Mouse (Mus musculus): Measurements from ENCODE around the gene Ndufc1. TPM values are rescaled to one million over a fixed set of nuclear protein-coding genes. Genes with fewer than 3 reads are reported as not detected.
A peak's percentile ranks its signal among the peaks of the same experiment; 100 is the strongest.
"Not testable (repeated sequence)": the region's sequence is repeated elsewhere in the genome, so short reads cannot be mapped to it uniquely, and the experiment has no call there.

Ndufc1 gene
- polyA plus RNA-seq, 1 experiment from 2014 or later = 563 TPM

GRCm38 (mm10) chr3:51396219-51397068 lies 12.3 kb downstream of the Ndufc1 start, which contains the start of gene Mgarp:
Mgarp (minus strand) TSS chr3:51396738.
- peak; percentile 91 for ATAC-seq (ENCODE audit: low read depth)
- peaks cover 21% of the 10 kb centered on the region for H3K4me1 ChIP-seq (replicated peaks)
- peak; percentile 76 for DNase-seq
- H3K9me3 ChIP-seq (replicated peaks) = no peaks in the 10 kb centered on the region
- H3K27me3 ChIP-seq = peaks cover 35% of the 10 kb centered on the region
- H3K36me3 ChIP-seq = no peaks in the 10 kb centered on the region
- peak within 1 kb of the TSS; percentile 61 for H3K9ac ChIP-seq
- WGBS (ENCODE audit: insufficient replicate concordance) = 2% methylated on average over 41 of the region's 41 CpGs
- H3K4me2 ChIP-seq = peak within 1 kb of the TSS; percentile 76
- peak within 1 kb of the TSS; percentile 67 for H3K4me3 ChIP-seq (replicated peaks)
- H3K27ac ChIP-seq = no peak within 1 kb of the TSS

- H3K4me2 ChIP-seq = peak overlapping the region; percentile 76; the same call in 1 of the 2 replicates
- H3K9me3 ChIP-seq (replicated peaks) = no peaks in the 10 kb centered on the region
- 31% methylated on average over 19 of the region's 19 CpGs for whole genome bisulfite sequencing (ENCODE audit: insufficient replicate concordance)
- no peaks in the 10 kb centered on the region for H3K36me3 ChIP-seq
- DNase-seq = no peak
- H3K27ac ChIP-seq = no peak overlapping the region
- peak overlapping the region; percentile 67; the same call in 1 of the 2 replicates for H3K4me3 ChIP-seq (replicated peaks)
- peaks cover 20% of the 10 kb centered on the region for H3K4me1 ChIP-seq (replicated peaks)
- H3K27me3 ChIP-seq = peaks cover 33% of the 10 kb centered on the region
- no peak for ATAC-seq (ENCODE audit: low read depth)
- H3K9ac ChIP-seq = no peak overlapping the region
Measured at GRCm38 (mm10) chr3:51395461-51396145, 13.2 kb downstream of the Ndufc1 start.

GRCm38 (mm10) chr3:51394881-51395280 lies 13.9 kb downstream of the Ndufc1 start:
- H3K36me3 ChIP-seq = no peaks in the 10 kb centered on the region
- H3K4me2 ChIP-seq = no peak overlapping the region
- ATAC-seq (ENCODE audit: low read depth) (no peak), DNase-seq (no peak)
- H3K27me3 ChIP-seq = peaks cover 32% of the 10 kb centered on the region
- peaks cover 26% of the 10 kb centered on the region for H3K4me1 ChIP-seq (replicated peaks)
- 63% methylated on average over 3 of the region's 3 CpGs for WGBS (ENCODE audit: insufficient replicate concordance)
- no peak overlapping the region for H3K4me3 ChIP-seq (replicated peaks)
- no peak overlapping the region for H3K9ac ChIP-seq
- H3K27ac ChIP-seq = no peak overlapping the region
- no peaks in the 10 kb centered on the region for H3K9me3 ChIP-seq (replicated peaks)

GRCm38 (mm10) chr3:51393651-51394050 lies 15.1 kb downstream of the Ndufc1 start:
- DNase-seq = no peak
- Histone ChIP-seq H3K4me2 (no peak overlapping the region), H3K36me3 (no peaks in the 10 kb centered on the region), H3K4me3 (replicated peaks) (no peak overlapping the region), H3K27me3 (peaks cover 26% of the 10 kb centered on the region), H3K9ac (no peak overlapping the region), H3K9me3 (replicated peaks) (no peaks in the 10 kb centered on the region), H3K4me1 (replicated peaks) (peaks cover 39% of the 10 kb centered on the region), H3K27ac (no peak overlapping the region)
- no peak for ATAC-seq (ENCODE audit: low read depth)
- WGBS (ENCODE audit: insufficient replicate concordance) = 76% methylated on average over 2 of the region's 2 CpGs

- Histone ChIP-seq H3K27me3 (peaks cover 21% of the 10 kb centered on the region), H3K4me1 (replicated peaks) (peaks cover 44% of the 10 kb centered on the region)
- not testable (repeated sequence) for ATAC-seq (ENCODE audit: low read depth); H3K27ac ChIP-seq; DNase-seq; H3K9me3 ChIP-seq (replicated peaks); H3K36me3 ChIP-seq; H3K4me3 ChIP-seq (replicated peaks); H3K9ac ChIP-seq; H3K4me2 ChIP-seq
- WGBS (ENCODE audit: insufficient replicate concordance) = 90% methylated on average over 3 of the region's 3 CpGs
Measured at GRCm38 (mm10) chr3:51393018-51393417, 15.8 kb downstream of the Ndufc1 start.

GRCm38 (mm10) chr3:51391591-51391990 lies 17.2 kb downstream of the Ndufc1 start:
- peaks cover 52% of the 10 kb centered on the region for H3K4me1 ChIP-seq (replicated peaks)
- ATAC-seq (ENCODE audit: low read depth) = no peak
- no peak overlapping the region for H3K27ac ChIP-seq
- no peaks in the 10 kb centered on the region for H3K9me3 ChIP-seq (replicated peaks)
- H3K4me3 ChIP-seq (replicated peaks) = no peak overlapping the region
- DNase-seq = no peak
- WGBS (ENCODE audit: insufficient replicate concordance) = 92% methylated on average over 5 of the region's 5 CpGs
- H3K27me3 ChIP-seq = peaks cover 12% of the 10 kb centered on the region
- H3K4me2 ChIP-seq = no peak overlapping the region
- no peak overlapping the region for H3K9ac ChIP-seq
- no peaks in the 10 kb centered on the region for H3K36me3 ChIP-seq

- Histone ChIP-seq H3K4me1 (replicated peaks) (peaks cover 49% of the 10 kb centered on the region), H3K9me3 (replicated peaks) (no peaks in the 10 kb centered on the region), H3K27me3 (peaks cover 9% of the 10 kb centered on the region), H3K4me2 (no peak overlapping the region), H3K4me3 (replicated peaks) (no peak overlapping the region), H3K27ac (no peak overlapping the region), H3K9ac (no peak overlapping the region), H3K36me3 (no peaks in the 10 kb centered on the region)
- no peak for DNase-seq
- WGBS (ENCODE audit: insufficient replicate concordance) = 73% methylated on average over 5 of the region's 5 CpGs
- no peak for ATAC-seq (ENCODE audit: low read depth)
Measured at GRCm38 (mm10) chr3:51391095-51391494, 17.7 kb downstream of the Ndufc1 start.

- DNase-seq = peak; percentile 82
- peak; percentile 99 for ATAC-seq (ENCODE audit: low read depth)
Measured at GRCm38 (mm10) chr3:51388904-51389303, 19.9 kb downstream of the Ndufc1 start.

GRCm38 (mm10) chr3:51387868-51388381 lies 20.9 kb downstream of the Ndufc1 start:
- Histone ChIP-seq H3K4me3 (replicated peaks) (peak overlapping the region; percentile 35), H3K27ac (peak overlapping the region; percentile 36; the same call in 1 of the 2 replicates), H3K36me3 (no peaks in the 10 kb centered on the region), H3K27me3 (no peaks in the 10 kb centered on the region), H3K4me2 (peak overlapping the region; percentile 50), H3K9me3 (replicated peaks) (no peaks in the 10 kb centered on the region), H3K4me1 (replicated peaks) (peaks cover 52% of the 10 kb centered on the region), H3K9ac (no peak overlapping the region)
- WGBS (ENCODE audit: insufficient replicate concordance) = 53% methylated on average over 8 of the region's 8 CpGs
- ATAC-seq (ENCODE audit: low read depth) = no peak
- DNase-seq = no peak

More at GRCm38 (mm10) chr3:51388904-51389303, 19.9 kb downstream of the Ndufc1 start:
- Histone ChIP-seq H3K27ac (peak overlapping the region; percentile 80), H3K27me3 (no peaks in the 10 kb centered on the region), H3K4me3 (replicated peaks) (peak overlapping the region; percentile 48), H3K4me1 (replicated peaks) (peaks cover 52% of the 10 kb centered on the region), H3K9ac (peak overlapping the region; percentile 54), H3K36me3 (no peaks in the 10 kb centered on the region), H3K9me3 (replicated peaks) (no peaks in the 10 kb centered on the region), H3K4me2 (peak overlapping the region; percentile 66)
- WGBS (ENCODE audit: insufficient replicate concordance) = 2% methylated on average over 13 of the region's 13 CpGs

GRCm38 (mm10) chr3:51387134-51387451 lies 21.7 kb downstream of the Ndufc1 start:
- H3K4me1 ChIP-seq (replicated peaks) = peaks cover 52% of the 10 kb centered on the region
- H3K9me3 ChIP-seq (replicated peaks) = no peaks in the 10 kb centered on the region
- DNase-seq (no peak), ATAC-seq (ENCODE audit: low read depth) (no peak)
- H3K9ac ChIP-seq = no peak overlapping the region
- no peak overlapping the region for H3K4me2 ChIP-seq
- H3K27me3 ChIP-seq = no peaks in the 10 kb centered on the region
- no peak overlapping the region for H3K4me3 ChIP-seq (replicated peaks)
- no peak overlapping the region for H3K27ac ChIP-seq
- H3K36me3 ChIP-seq = no peaks in the 10 kb centered on the region
- whole genome bisulfite sequencing (ENCODE audit: insufficient replicate concordance) = 63% methylated on average over 3 of the region's 3 CpGs

- Histone ChIP-seq H3K27ac (no peak overlapping the region), H3K9ac (no peak overlapping the region), H3K4me2 (no peak overlapping the region), H3K9me3 (replicated peaks) (no peaks in the 10 kb centered on the region), H3K27me3 (no peaks in the 10 kb centered on the region), H3K4me3 (replicated peaks) (no peak overlapping the region), H3K4me1 (replicated peaks) (peaks cover 52% of the 10 kb centered on the region), H3K36me3 (no peaks in the 10 kb centered on the region)
- ATAC-seq (ENCODE audit: low read depth) (no peak), DNase-seq (no peak)
- 49% methylated on average over 12 of the region's 12 CpGs for WGBS (ENCODE audit: insufficient replicate concordance)
Measured at GRCm38 (mm10) chr3:51386441-51387133, 22.2 kb downstream of the Ndufc1 start.

All from liver, embryonic 13.5 days (tissue).